Mouse (Mus musculus) bone marrow, adult 2 months (tissue): ENCODE measurements around the gene Smad5. TPM values are rescaled to one million over a fixed set of nuclear protein-coding genes. Genes with fewer than 3 reads are reported as not detected.

Source experiments
- H3K27ac ChIP-seq: fragments of 200-500 bp; 2 replicates; pipeline ENCODE4 v1.5.1; 2012; ENCODE audit warnings: low read depth, mild to moderate bottlenecking, control low read depth, inconsistent platforms, low read length; ENCODE audit not compliant: control insufficient read depth, poor library complexity, insufficient read depth
- H3K4me1 ChIP-seq: fragments of 200-500 bp; 2 replicates; pipeline ENCODE4 v1.6.1; 2011; ENCODE audit warnings: low read length; ENCODE audit not compliant: control insufficient read depth, insufficient read depth
- H3K4me3 ChIP-seq: fragments of 200-500 bp; replicated peaks from 2 replicates; pipeline ENCODE3; 2011; ENCODE audit warnings: mild to moderate bottlenecking, low read depth, low read length, control low read depth; ENCODE audit not compliant: control insufficient read depth
- CTCF ChIP-seq: fragments of 200-500 bp; IDR thresholded peaks from 2 replicates; pipeline ENCODE4 v1.5.1; 2011; ENCODE audit warnings: low read length, control low read depth; ENCODE audit not compliant: control insufficient read depth, insufficient read depth
- POLR2A ChIP-seq: fragments of 200-500 bp; IDR thresholded peaks from 2 replicates; pipeline ENCODE4 v1.6.1; 2011; ENCODE audit warnings: low read depth, mild to moderate bottlenecking, control low read depth, low read length, borderline replicate concordance; ENCODE audit not compliant: control insufficient read depth
- WGBS: fragments of 180-500 bp; shearing (Covaris S2); methylation state at CpG from one replicate; pipeline ENCODE4 v1.1.7; 2018; 5-methylcytosine and 5-hydroxymethylcytosine counted together
- polyA plus RNA-seq: library from polyadenylated mRNA; stranded (reverse); fragments of >200 nt; gene quantifications from 2 replicates; pipeline ENCODE4 v1.2.4, GENCODE M21; 2011; ENCODE audit warnings: low replicate concordance; ENCODE audit not compliant: missing spikeins, insufficient read depth, insufficient read length

Gene Smad5
- polyA plus RNA-seq, 1 experiment = 8.2 TPM

DNA sequence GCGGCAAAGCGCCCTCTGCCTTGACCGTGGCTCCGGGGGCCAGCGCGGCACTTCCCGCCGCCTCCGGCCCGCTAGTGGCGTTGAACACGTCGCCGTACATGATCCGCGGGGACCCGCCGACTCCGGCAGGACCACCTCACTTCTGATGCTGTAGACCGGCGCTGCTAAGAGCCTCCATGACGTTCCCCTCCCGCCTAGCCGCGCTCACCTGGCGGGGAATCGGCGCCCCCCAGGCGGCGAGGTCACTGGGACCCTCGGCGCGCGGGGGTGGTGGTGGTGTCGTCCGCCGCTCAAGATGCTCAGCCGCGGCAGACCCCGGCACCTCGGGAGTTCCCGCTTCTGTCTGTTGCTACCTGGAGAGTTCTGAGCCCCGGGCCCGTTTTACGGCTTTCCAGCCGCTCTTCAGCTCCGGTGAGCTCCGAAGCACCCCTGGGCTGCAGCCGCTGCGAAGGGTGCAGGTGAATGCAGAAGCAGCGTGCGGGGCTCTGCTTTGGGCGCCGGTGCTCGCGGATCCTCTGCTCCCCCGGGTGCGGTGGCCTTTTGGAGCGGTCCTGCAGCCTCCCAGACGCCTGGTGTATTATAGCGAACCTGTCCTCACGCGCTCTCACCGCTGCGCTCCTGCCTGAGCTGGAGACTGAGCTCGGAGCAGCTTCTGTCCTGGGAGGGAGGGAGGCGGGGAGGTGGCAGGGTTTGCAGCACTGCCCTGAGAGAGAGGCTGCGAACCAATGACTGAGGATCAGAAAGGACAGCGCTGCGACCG lies 50.6 kb downstream of the Smad5 start, which contains the start of gene Gm45623:
TSS of gene Gm45623 (minus strand) at position 636 of the 760 bp plus-strand sequence.
- Histone ChIP-seq H3K27ac (no peak within 1 kb of the TSS), H3K4me1 (no peaks in the 10 kb centered on the region), H3K4me3 (no peak within 1 kb of the TSS)
- 3% methylated on average over 71 of the region's 71 CpGs for WGBS
- TF ChIP-seq CTCF (no peak), POLR2A (no peak)

DNA sequence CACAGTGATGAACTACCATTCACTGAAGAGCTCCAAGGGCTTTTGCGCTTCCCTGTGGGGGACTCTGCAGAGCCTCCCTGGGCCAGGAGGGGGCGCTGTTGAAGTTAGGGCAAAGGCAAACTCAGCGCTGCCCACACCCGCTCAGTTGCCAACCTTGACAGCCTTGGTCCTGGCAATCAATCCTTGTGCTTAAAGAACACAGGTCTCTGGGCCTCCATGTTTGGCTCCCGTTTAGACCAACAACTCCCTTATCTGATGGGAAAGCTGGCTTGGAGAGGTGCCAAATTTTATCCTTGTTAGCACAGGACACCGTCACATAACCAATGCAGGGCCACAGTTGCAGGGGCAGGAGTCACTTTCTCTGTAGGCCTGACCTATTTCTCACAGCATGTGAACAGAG lies 53.1 kb downstream of the Smad5 start:
- Histone ChIP-seq H3K27ac (no peak overlapping the region), H3K4me3 (no peak overlapping the region), H3K4me1 (no peaks in the 10 kb centered on the region)
- 61% methylated on average over 6 of the region's 6 CpGs for WGBS
- peak; percentile 27; the same call in 1 of the 2 replicates for TF ChIP-seq CTCF
- TF ChIP-seq POLR2A = no peak

DNA sequence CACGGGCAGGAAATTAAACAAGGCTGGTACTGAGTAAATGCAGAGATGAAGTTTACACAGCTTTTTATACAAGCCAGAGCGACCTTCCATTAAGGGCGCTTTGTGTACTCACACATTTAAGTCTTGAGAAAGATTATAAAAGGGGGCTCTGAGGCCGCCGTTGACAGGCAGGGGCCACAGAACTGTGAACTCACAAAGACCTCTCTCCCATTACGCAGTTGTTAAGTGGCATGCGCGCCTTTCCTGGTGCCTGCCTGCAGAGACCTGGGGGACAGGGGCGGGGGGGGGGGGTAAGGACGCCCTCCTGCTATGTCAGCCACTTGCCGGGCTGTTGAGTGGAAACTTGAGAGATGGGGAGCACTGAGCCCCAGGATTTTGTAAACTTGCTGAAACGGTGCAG lies 54.4 kb downstream of the Smad5 start:
- 77% methylated on average over 12 of the region's 12 CpGs for WGBS
- TF ChIP-seq CTCF (no peak), POLR2A (no peak)
- Histone ChIP-seq H3K4me3 (no peak overlapping the region), H3K4me1 (no peaks in the 10 kb centered on the region), H3K27ac (no peak overlapping the region)

DNA sequence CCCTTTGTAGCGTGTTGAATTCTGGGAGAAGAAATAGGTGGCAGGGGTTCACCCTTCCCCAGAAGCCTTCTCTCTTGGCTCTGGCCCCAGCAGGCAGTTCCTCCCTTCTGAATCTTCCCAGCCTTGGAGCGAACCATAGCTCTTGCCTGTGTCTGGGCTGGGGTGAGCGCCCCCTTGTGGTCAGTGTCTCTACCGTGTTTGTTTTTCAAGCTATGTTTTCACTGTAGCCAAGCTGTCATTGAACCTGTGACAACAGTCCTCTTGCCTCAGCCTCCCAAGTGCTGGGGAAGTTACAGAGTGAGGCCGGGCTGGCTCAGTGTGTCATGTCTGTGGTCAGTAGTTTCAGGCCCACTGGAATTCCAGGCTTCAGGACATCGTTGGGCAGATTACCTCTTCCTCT lies 55.7 kb downstream of the Smad5 start:
- no peak overlapping the region for H3K4me3 ChIP-seq
- no peak overlapping the region for H3K27ac ChIP-seq
- H3K4me1 ChIP-seq = no peaks in the 10 kb centered on the region
- TF ChIP-seq POLR2A (no peak), CTCF (peak; percentile 83)
- WGBS = 21% methylated on average over 6 of the region's 6 CpGs

DNA sequence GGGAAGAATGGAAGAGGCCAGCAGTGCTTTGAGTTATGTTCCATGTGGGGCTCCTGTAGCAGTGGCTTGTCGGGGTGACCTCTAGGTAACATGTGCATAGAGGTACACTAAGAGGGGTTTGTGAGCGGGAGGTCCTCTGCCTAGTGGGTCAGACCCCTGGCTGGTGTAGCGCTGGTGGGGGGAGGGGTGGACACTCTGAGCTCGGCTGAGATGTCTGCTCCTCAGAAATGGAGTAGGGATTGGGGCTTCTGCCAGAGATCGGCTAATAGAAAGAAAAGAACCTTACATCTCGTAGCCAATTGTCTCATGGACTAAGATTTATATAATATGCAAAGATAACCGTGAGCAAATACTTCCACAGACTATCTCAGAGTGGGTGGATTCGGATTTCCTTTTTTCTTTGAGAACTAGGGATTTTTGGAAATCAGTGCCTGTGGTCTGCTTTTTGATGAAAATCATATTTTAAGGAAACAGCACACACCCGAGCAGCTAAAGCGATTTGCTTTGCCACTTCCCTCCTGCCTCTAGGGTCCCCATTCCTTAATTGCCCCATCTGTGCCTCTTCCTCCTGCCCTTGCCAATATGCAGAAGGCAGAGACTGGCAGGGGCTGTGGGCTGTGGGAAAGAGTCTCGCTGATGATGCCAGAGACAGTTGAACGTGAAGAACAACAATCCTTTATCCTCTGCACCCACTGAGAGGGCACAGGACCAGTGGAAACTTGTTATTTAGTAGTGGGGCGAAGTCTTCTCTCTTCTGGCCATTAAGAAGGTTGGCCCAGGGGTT lies 59.8 kb downstream of the Smad5 start:
- Histone ChIP-seq H3K27ac (no peak overlapping the region), H3K4me3 (no peak overlapping the region), H3K4me1 (no peaks in the 10 kb centered on the region)
- TF ChIP-seq POLR2A = no peak
- TF ChIP-seq CTCF = no peak
- WGBS = 28% methylated on average over 13 of the region's 13 CpGs

DNA sequence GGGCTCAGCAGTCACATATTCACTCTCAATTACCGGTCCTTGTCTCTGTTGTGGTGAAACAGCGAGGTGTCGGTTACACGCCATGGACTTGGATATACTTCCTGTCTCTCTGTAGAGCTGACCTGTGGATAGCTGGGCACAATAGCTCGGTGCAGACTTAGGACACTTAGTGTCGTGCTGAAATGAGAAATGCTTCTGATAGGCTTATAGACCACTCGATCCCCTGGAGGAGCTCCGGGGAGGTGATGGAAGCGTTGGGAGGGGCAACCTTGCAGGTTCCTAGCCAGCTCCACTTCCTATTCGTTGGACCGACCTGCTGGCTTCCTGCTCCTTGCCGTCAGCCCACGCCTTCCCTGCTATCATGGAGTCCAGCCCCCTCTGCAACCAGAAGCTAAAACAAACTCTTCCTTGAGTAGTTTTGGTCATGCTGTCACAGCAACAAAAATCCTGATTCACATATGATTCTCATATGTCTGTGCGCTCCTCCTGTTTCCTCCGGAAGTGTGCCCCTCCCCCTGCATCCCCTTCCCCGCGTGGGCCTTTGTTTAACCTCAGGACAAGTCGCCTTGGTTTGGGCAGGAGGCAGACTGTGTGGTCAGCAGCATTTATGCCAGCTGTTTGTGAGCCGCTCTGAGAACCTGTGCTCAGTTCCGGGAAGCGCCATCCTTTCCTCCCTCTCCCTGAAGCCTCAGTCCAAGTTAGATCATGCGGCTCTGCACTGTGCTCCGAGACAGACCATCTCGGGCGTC lies 62.6 kb downstream of the Smad5 start:
- Histone ChIP-seq H3K4me3 (peak overlapping the region; percentile 31), H3K4me1 (no peaks in the 10 kb centered on the region), H3K27ac (no peak overlapping the region)
- 20% methylated on average over 25 of the region's 25 CpGs for WGBS
- TF ChIP-seq POLR2A = no peak
- TF ChIP-seq CTCF = no peak

DNA sequence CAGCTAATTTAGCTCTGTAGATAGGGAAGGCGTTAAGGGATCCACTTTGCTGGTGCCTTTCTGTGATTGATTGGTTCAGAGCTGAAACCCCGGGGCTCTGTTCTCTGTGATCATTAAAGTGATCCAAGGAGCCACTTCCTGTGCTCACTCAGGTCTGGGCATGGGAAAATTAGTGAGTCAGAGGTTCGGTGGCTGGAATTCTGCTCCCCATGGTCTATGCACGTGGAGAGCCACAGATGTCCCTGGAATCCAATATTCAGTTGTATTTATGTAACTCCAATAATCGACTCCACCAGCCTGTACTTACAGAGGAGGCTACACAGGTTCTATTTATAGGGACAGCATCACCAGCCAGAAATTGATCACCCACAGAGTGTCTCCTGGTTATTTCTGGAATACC lies 63.4 kb downstream of the Smad5 start:
- no peak overlapping the region for H3K27ac ChIP-seq
- 67% methylated on average over 5 of the region's 5 CpGs for WGBS
- no peak overlapping the region for H3K4me3 ChIP-seq
- TF ChIP-seq POLR2A (no peak), CTCF (no peak)
- no peaks in the 10 kb centered on the region for H3K4me1 ChIP-seq

DNA sequence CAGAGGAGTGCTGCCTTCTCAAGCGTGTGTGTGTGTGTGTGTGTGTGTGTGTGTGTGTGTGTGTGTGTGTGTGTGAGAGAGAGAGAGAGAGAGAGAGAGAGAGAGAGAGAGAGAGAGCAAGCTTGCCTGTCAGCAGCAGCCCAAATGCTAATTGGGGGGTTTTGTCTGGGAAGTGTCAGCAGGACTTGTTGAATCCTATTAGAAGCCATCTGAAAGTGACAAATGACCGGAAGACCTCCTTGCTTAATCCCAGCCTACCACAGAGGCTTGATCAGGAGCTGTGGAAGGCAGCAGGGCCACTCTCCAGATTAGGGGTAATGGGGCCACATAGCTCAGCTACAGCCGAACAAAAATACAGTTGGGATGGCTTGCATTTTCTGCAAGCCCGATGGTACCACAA lies 66.6 kb downstream of the Smad5 start:
- Histone ChIP-seq H3K4me3 (no peak overlapping the region), H3K4me1 (no peaks in the 10 kb centered on the region), H3K27ac (no peak overlapping the region)
- TF ChIP-seq POLR2A (no peak), CTCF (no peak)
- WGBS = 80% methylated on average over 4 of the region's 4 CpGs
